Mouse (Mus musculus): Measurements from ENCODE around the gene Lactbl1.
A peak's percentile ranks its signal among the peaks of the same experiment; 100 is the strongest.

The Lactbl1 gene

GRCm38 (mm10) chr4:136622388-136622787, at the start of gene Lactbl1:
Gene Lactbl1 (plus strand): TSS chr4:136622621.
- no peak for DNase-seq (ENCODE audit: low spot score)

- DNase-seq (ENCODE audit: low spot score), result no peak
These were observed 40.5 kb upstream of the Lactbl1 start for GRCm38 (mm10) chr4:136581885-136582284.

- DNase-seq (ENCODE audit: low spot score), result no peak
These were observed 35.1 kb upstream of the Lactbl1 start for GRCm38 (mm10) chr4:136587221-136587827.

GRCm38 (mm10) chr4:136588003-136588402, 34.4 kb upstream of the Lactbl1 start:
- no peak for DNase-seq (ENCODE audit: low spot score)

- DNase-seq (ENCODE audit: low spot score), result no peak
These were observed 30.3 kb upstream of the Lactbl1 start for GRCm38 (mm10) chr4:136592111-136592510.

- no peak for DNase-seq (ENCODE audit: low spot score)
These were observed 28.4 kb upstream of the Lactbl1 start for GRCm38 (mm10) chr4:136594006-136594405.

- DNase-seq (ENCODE audit: low spot score), result no peak
These were observed 27.2 kb upstream of the Lactbl1 start for GRCm38 (mm10) chr4:136595221-136595620.

- DNase-seq (ENCODE audit: low spot score), result no peak
These were observed 24.0 kb upstream of the Lactbl1 start for GRCm38 (mm10) chr4:136598268-136598876.

- no peak for DNase-seq (ENCODE audit: low spot score)
These were observed 22.6 kb upstream of the Lactbl1 start for GRCm38 (mm10) chr4:136599869-136600268.

GRCm38 (mm10) chr4:136600536-136600935, 21.9 kb upstream of the Lactbl1 start:
- no peak for DNase-seq (ENCODE audit: low spot score)

GRCm38 (mm10) chr4:136601476-136601875, 20.9 kb upstream of the Lactbl1 start:
- DNase-seq (ENCODE audit: low spot score), result peak; percentile 43

- DNase-seq (ENCODE audit: low spot score), result peak; percentile 48
These were observed 20.3 kb upstream of the Lactbl1 start for GRCm38 (mm10) chr4:136602018-136602554.

GRCm38 (mm10) chr4:136602568-136602967, 19.9 kb upstream of the Lactbl1 start, which contains the start of gene Kdm1a:
Gene Kdm1a (minus strand): TSS chr4:136602723.
- peak; percentile 91 for DNase-seq (ENCODE audit: low spot score)

GRCm38 (mm10) chr4:136605756-136606485, 16.5 kb upstream of the Lactbl1 start:
- DNase-seq (ENCODE audit: low spot score), result no peak

GRCm38 (mm10) chr4:136610387-136610856, 12.0 kb upstream of the Lactbl1 start, which contains the start of gene Tex46:
Gene Tex46 (plus strand): TSS chr4:136610437.
- no peak for DNase-seq (ENCODE audit: low spot score)

- no peak for DNase-seq (ENCODE audit: low spot score)
These were observed 8.8 kb upstream of the Lactbl1 start for GRCm38 (mm10) chr4:136613657-136614056.

- no peak for DNase-seq (ENCODE audit: low spot score)
These were observed 1.1 kb upstream of the Lactbl1 start for GRCm38 (mm10) chr4:136621336-136621735.

GRCm38 (mm10) chr4:136621956-136622355, 465 bp upstream of the Lactbl1 start:
- DNase-seq (ENCODE audit: low spot score), result no peak

- DNase-seq (ENCODE audit: low spot score), result no peak
These were observed 4.2 kb downstream of the Lactbl1 start for GRCm38 (mm10) chr4:136626590-136626989.

- DNase-seq (ENCODE audit: low spot score), result no peak
These were observed 9.0 kb downstream of the Lactbl1 start for GRCm38 (mm10) chr4:136631237-136631994.

GRCm38 (mm10) chr4:136635995-136636394, 13.6 kb downstream of the Lactbl1 start:
- DNase-seq (ENCODE audit: low spot score), result no peak

GRCm38 (mm10) chr4:136636511-136636910, 14.1 kb downstream of the Lactbl1 start:
- no peak for DNase-seq (ENCODE audit: low spot score)
